Comparison of ENCODE assay signal across 20 mouse cellular contexts in genomic region chr12:106183973-106184372, GRCm38 (mm10).
DNase-seq lines count a peak whose midpoint lies in the region; ATAC-seq and TF ChIP-seq lines count a peak whose summit lies in the region.
"Had no signal": no experiment of that assay in that cellular context is flagged by ENCODE, and none has a peak within 500 bp of the region (broad histone marks: within the 10 kb centered on the region; RNA-seq: fewer than 3 reads in every experiment).

No protein-coding gene starts in this region.

- no peak overlapping the region for H3K4me2 ChIP-seq in lung, embryonic 14.5 days
- no peak overlapping the region for H3K4me2 ChIP-seq in lung, embryonic 16.5 days (ENCODE audit: low read depth, low read length)
- H3K4me2 ChIP-seq: embryonic facial prominence, embryonic 13.5 days; embryonic facial prominence, embryonic 15.5 days; forebrain, embryonic 12.5 days had no signal

- no peaks in the 10 kb centered on the region for H3K9me3 ChIP-seq in lung, embryonic 14.5 days (ENCODE audit: low read depth, low read length)
- no peaks in the 10 kb centered on the region for H3K9me3 ChIP-seq in lung, embryonic 16.5 days (ENCODE audit: control insufficient read depth, low read length)
- H3K9me3 ChIP-seq: embryonic facial prominence, embryonic 13.5 days; embryonic facial prominence, embryonic 15.5 days; forebrain, embryonic 10.5 days; forebrain, embryonic 12.5 days had no signal

- no peak overlapping the region for H3K9ac ChIP-seq in lung, embryonic 14.5 days
- no peak overlapping the region for H3K9ac ChIP-seq in lung, embryonic 16.5 days (ENCODE audit: low read length)
- H3K9ac ChIP-seq: embryonic facial prominence, embryonic 13.5 days; embryonic facial prominence, embryonic 15.5 days; forebrain, embryonic 12.5 days had no signal

- no peaks in the 10 kb centered on the region for H3K36me3 ChIP-seq in lung, embryonic 14.5 days (ENCODE audit: insufficient read depth)
- H3K36me3 ChIP-seq in lung, embryonic 16.5 days (ENCODE audit: control insufficient read depth, insufficient read depth, low read length), result no peaks in the 10 kb centered on the region
- H3K36me3 ChIP-seq: embryonic facial prominence, embryonic 13.5 days; embryonic facial prominence, embryonic 15.5 days; forebrain, embryonic 10.5 days; forebrain, embryonic 12.5 days had no signal

- no peak overlapping the region for H3K4me3 ChIP-seq in lung, embryonic 14.5 days (ENCODE audit: low read depth, low read length)
- H3K4me3 ChIP-seq in lung, embryonic 16.5 days (ENCODE audit: low read length), result no peak overlapping the region
- H3K4me3 ChIP-seq: embryonic facial prominence, embryonic 13.5 days; embryonic facial prominence, embryonic 15.5 days; erythroblast, embryonic 14.5 days; forebrain, embryonic 10.5 days; forebrain, embryonic 12.5 days had no signal

- 53% methylated on average over 5 of the region's 5 CpGs for WGBS in lung, embryonic 14.5 days
- WGBS in lung, embryonic 16.5 days, result 55% methylated on average over 5 of the region's 5 CpGs

- no peak for DNase-seq in lung, embryonic 14.5 days
- no peak for DNase-seq in lung, postnatal 4 days
- no peak for DNase-seq in lung, adult 18-20 months
- DNase-seq: adrenal gland, adult 2 months; adrenal gland, postnatal 10 days; adrenal gland, postnatal 25 days; cerebellum, adult 11 months; cerebellum, adult 18-20 months; cerebellum, adult 8-10 months; cerebellum, postnatal 14 days; cerebellum, postnatal 36 days; embryo, embryonic 11 days had no signal

- no peak for TF ChIP-seq CTCF in lung, embryonic 14.5 days (IDR thresholded peaks at IDR 0.05; ENCODE audit: low read depth)

- H3K27ac ChIP-seq in lung, embryonic 14.5 days (ENCODE audit: low read depth), result no peak overlapping the region
- H3K27ac ChIP-seq in lung, embryonic 16.5 days (ENCODE audit: low read length), result no peak overlapping the region
- H3K27ac ChIP-seq: embryonic facial prominence, embryonic 13.5 days; embryonic facial prominence, embryonic 15.5 days; forebrain, embryonic 10.5 days; forebrain, embryonic 12.5 days had no signal

- peak; percentile 65; the same call in 1 of the 2 replicates for ATAC-seq in lung, embryonic 14.5 days (ENCODE audit: insufficient read depth)
- ATAC-seq in lung, embryonic 16.5 days (ENCODE audit: low read depth), result peak; percentile 65
- ATAC-seq: forebrain, embryonic 14.5 days; forebrain, embryonic 16.5 days had no signal

- H3K27me3 ChIP-seq in lung, embryonic 14.5 days (ENCODE audit: insufficient read depth, low read length), result no peaks in the 10 kb centered on the region
- no peaks in the 10 kb centered on the region for H3K27me3 ChIP-seq in lung, embryonic 16.5 days (ENCODE audit: control insufficient read depth, insufficient read depth, low read depth, low read length)
- H3K27me3 ChIP-seq: embryonic facial prominence, embryonic 13.5 days; embryonic facial prominence, embryonic 15.5 days had no signal

- no peaks in the 10 kb centered on the region for H3K4me1 ChIP-seq in lung, embryonic 14.5 days (ENCODE audit: insufficient read depth)
- H3K4me1 ChIP-seq in lung, embryonic 16.5 days (replicated peaks; ENCODE audit: control insufficient read depth, insufficient read depth, low read length), result 0 out of 2 replicates have a peak, but pooled peaks cover 4% of the 10 kb centered on the region
